Mouse (Mus musculus): ENCODE measurements at regions not wholly inside any gene's neighbourhood (a gene's known extent, or its start where the extent isn't known, plus 50 kb on each side); places are given as distances from the start of the nearest gene placed in this dataset.

DNA sequence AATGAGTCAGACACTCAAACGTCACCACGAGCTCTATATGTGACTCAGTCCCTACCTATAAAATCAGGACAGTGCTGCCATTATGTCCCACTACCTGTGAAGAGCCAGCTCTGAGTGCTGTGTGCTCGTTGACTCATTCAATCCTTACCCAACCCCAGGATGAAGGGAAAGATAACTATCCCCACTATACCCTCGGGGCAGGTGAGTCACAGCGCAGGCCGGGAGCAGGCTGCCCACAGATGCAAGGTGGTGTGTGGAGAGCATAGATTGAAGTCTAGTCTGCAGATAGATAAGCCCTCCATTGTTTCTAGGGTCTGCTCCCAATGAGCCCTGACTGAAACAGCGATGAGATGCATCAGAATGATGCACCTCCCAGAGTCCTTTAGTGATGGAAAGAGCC lies 723.9 kb upstream of the 3110018I06Rik start:
- no peak for DNase-seq

DNA sequence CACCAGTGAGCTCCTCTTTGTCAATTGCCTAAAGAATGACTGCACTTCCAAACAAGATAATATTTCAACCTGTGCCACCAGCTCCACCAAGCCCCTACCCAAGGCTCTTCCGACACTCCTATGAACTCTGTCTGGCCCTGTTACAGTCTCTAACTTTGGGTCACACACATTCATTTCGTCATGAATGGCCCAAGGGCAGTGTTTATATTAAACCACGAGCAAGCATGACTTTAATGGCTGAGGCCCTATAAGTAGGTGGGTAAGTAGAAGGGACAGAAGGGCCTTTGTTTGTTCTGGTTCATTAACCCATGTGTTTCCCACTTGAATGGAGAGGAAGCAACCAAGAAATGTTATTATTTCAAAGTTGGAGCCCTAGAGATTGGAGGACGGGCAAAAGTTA lies 714.9 kb upstream of the 3110018I06Rik start:
- no peak for DNase-seq

DNA sequence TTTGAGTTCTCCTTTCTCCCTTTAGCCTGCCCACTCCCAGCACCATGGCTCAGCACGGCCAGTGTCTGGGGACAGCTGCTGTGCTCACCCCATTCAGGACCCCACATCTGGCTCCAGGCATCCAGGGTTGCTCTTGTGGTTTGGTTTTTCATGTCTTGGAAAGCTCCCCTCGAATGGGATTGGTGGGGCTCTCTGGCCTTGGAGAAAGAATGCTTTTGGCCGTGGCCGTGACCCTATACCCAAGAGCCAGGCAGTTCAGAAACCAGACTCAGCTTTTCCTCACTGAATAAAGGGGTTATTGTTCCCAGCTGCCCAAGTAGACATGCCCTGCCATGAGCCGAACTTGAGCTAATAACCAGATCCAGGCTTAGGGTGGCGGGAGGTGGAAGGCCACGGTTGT lies 691.8 kb upstream of the 3110018I06Rik start:
- no peak for DNase-seq

DNA sequence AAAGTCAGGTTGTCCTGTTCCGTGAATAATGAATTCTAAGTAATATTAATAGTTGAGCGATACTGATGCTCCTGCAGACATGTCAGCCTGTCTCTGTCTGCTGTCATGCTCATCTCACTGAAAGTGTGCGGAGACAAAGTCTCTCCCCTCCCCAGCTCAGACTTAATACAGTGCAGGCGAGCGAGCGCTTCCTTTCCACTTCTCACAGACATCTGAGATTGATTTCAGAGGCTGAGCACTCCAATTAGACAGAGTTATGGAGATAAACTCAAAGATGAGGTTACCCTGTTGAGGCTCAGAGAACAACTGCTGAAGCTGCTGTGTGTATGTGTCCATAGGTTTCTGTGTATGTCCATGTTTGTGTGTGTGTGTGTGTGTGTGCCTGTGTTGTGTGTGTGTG lies 668.7 kb upstream of the 3110018I06Rik start:
- no peak for DNase-seq

GRCm38 (mm10) chr12:106822311-106822710 lies 666.1 kb upstream of the 3110018I06Rik start:
- no peak for DNase-seq

GRCm38 (mm10) chr12:106828542-106828941 lies 659.9 kb upstream of the 3110018I06Rik start:
- DNase-seq, result no peak

DNA sequence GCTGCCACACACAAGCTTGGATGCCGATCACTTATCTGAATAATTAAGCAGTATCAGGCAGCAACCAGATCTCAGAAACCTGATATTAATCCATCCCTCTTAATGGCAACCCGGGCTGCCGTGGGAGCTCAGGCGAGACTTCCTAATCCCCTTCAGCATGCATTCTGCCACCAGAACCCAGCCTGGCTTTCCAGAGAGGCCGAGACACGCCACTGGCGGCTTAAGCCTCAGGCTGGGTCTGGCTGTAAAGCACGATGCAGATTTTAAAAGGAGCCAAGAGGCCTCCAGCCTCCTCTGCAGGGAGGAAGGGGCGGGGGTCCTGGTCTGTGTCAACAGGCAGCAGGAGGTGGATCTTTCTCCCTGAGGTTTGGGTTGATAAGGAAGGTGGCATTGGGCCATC lies 659.1 kb upstream of the 3110018I06Rik start:
- DNase-seq, result no peak

GRCm38 (mm10) chr12:106835241-106835640 lies 653.2 kb upstream of the 3110018I06Rik start:
- DNase-seq, result no peak

- no peak for DNase-seq
Observed at GRCm38 (mm10) chr12:106839618-106840017, 648.8 kb upstream of the 3110018I06Rik start.

- DNase-seq, result no peak
Observed at GRCm38 (mm10) chr12:106840150-106840651, 648.2 kb upstream of the 3110018I06Rik start.

GRCm38 (mm10) chr12:106841996-106842395 lies 646.4 kb upstream of the 3110018I06Rik start:
- no peak for DNase-seq

GRCm38 (mm10) chr12:106842396-106842795 lies 646.0 kb upstream of the 3110018I06Rik start:
- no peak for DNase-seq

GRCm38 (mm10) chr12:106851666-106852065 lies 636.8 kb upstream of the 3110018I06Rik start:
- DNase-seq, result no peak

GRCm38 (mm10) chr12:106852736-106853135 lies 635.7 kb upstream of the 3110018I06Rik start:
- DNase-seq, result peak in 1 of 2 experiments; percentile 43

- no peak for DNase-seq
Observed at GRCm38 (mm10) chr12:106853711-106854240, 634.7 kb upstream of the 3110018I06Rik start.

GRCm38 (mm10) chr12:106855520-106855919 lies 632.9 kb upstream of the 3110018I06Rik start:
- DNase-seq, result no peak

DNA sequence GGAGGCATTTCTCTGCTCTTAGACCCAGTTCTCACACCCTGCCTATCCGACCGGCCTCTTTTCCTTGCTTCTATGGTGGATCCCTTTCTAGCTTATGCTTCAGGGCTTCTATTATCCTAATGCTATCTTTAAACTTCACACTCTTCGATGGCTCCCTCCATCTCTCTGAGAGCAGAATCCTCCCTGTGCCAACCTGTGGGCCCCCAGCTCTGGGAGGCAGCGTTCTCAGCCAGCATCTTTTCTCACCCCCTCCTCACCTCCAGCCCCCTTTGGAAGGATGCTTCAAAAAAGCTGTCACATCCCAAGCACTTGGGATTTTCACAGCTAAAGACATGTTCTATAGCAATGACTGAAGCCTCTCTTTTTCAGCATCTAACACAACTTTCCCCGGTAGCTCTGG lies 626.8 kb upstream of the 3110018I06Rik start:
- DNase-seq, result no peak

GRCm38 (mm10) chr12:106864076-106864475 lies 624.4 kb upstream of the 3110018I06Rik start:
- no peak for DNase-seq

GRCm38 (mm10) chr12:106868036-106868435 lies 620.4 kb upstream of the 3110018I06Rik start:
- no peak for DNase-seq

DNA sequence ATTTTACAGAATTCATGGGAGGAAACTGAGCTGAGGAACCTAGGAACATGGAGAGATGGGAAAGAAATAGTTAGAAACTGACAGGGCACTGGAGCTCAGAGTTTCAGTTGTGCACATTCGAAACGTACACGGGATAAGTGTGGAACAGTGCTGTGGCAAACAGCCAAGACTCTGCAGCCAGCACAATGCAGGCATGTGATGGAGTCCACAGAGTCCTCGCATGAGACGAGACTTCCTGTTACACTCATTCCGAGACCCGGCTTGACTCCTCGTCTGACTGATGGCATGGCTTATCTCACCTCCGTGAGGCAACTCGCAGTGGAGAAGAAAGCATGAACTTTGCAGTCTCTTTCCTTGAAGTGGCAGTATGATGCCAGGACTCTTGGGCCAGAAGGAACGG lies 617.0 kb upstream of the 3110018I06Rik start:
- DNase-seq, result peak in 1 of 2 experiments; percentile 15

- DNase-seq, result no peak
Observed at GRCm38 (mm10) chr12:106872966-106873730, 615.3 kb upstream of the 3110018I06Rik start.

- no peak for DNase-seq
Observed at GRCm38 (mm10) chr12:106890319-106890718, 598.1 kb upstream of the 3110018I06Rik start.

GRCm38 (mm10) chr12:106894061-106894460 lies 594.4 kb upstream of the 3110018I06Rik start:
- DNase-seq, result no peak

DNA sequence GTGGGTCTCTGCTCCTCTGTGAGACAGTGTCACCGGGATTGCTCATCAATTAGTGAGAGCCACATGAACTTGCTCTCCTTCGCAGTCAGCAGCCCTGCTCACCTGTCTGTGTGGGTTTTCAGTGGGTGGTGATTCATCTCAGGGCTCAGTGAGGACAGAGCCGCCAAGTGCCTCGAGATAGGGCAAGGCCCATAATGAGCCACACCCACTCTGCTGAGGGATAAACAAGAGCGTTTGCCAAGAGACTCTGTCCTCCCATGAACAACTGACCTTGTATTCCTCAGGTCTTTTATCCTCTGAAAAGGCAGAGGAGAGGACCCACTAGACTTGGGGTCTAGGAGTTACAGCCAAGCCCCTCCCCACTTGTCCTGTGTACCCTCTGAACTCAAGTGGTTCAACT lies 584.2 kb upstream of the 3110018I06Rik start:
- no peak for DNase-seq

Measured in cerebellum, postnatal 25 days (tissue).